Mouse (Mus musculus) hindbrain, embryonic 14.5 days (tissue): ENCODE measurements at regions not wholly inside any gene's neighbourhood (a gene's known extent, or its start where the extent isn't known, plus 50 kb on each side); places are given as distances from the start of the nearest gene placed in this dataset.

Experiments
- ATAC-seq: fragments of 200-750 bp; cut with Nextera tagmentation; 2 replicates; pipeline ENCODE4 v1.8.0; 2017; ENCODE audit warnings: moderate number of reproducible peaks, mild to moderate bottlenecking, moderate TSS enrichment, moderate library complexity; ENCODE audit not compliant: low FRiP score
- DNase-seq: peaks from one replicate; pipeline ENCODE4 v3.0.0-alpha.2; 2015; ENCODE audit warnings: low spot score
- H3K27ac ChIP-seq: fragments of 300-500 bp; sonication (generic); 2 replicates; pipeline ENCODE4 v1.5.1; 2014; ENCODE audit warnings: mild to moderate bottlenecking, moderate library complexity
- H3K27me3 ChIP-seq: fragments of 300-500 bp; sonication (generic); 2 replicates; pipeline ENCODE4 v1.6.1; 2014; ENCODE audit warnings: mild to moderate bottlenecking, low read length, mixed read lengths; ENCODE audit not compliant: control insufficient read depth, insufficient read depth
- H3K36me3 ChIP-seq: fragments of 300-500 bp; sonication (generic); replicated peaks from 2 replicates; pipeline ENCODE4 v1.6.1; 2014; ENCODE audit not compliant: control insufficient read depth, insufficient read depth
- H3K4me1 ChIP-seq: fragments of 300-500 bp; sonication (generic); replicated peaks from 2 replicates; pipeline ENCODE4 v1.6.1; 2014; ENCODE audit warnings: antibody characterized with exemption, low read length, mixed read lengths; ENCODE audit not compliant: control insufficient read depth, insufficient read depth
- H3K4me2 ChIP-seq: fragments of 300-500 bp; sonication (generic); replicated peaks from 2 replicates; pipeline ENCODE4 v1.6.1; 2014; ENCODE audit warnings: mild to moderate bottlenecking, moderate library complexity
- H3K4me3 ChIP-seq: fragments of 300-500 bp; sonication (generic); replicated peaks from 2 replicates; pipeline ENCODE4 v1.5.1; 2014; ENCODE audit warnings: mild to moderate bottlenecking, low read length
- H3K9ac ChIP-seq: fragments of 300-500 bp; sonication (generic); 2 replicates; pipeline ENCODE4 v1.6.1; 2014
- H3K9me3 ChIP-seq: fragments of 300-500 bp; sonication (generic); 2 replicates; pipeline ENCODE4 v1.6.1; 2016; ENCODE audit warnings: low read length; ENCODE audit not compliant: control insufficient read depth
- WGBS: fragments of 180-500 bp; shearing (Covaris S2); extraction: QIAGEN DNeasy Blood & Tissue Kit; methylation state at CpG from one replicate; pipeline ENCODE4 v1.1.7; 2014; 5-methylcytosine and 5-hydroxymethylcytosine counted together

DNA sequence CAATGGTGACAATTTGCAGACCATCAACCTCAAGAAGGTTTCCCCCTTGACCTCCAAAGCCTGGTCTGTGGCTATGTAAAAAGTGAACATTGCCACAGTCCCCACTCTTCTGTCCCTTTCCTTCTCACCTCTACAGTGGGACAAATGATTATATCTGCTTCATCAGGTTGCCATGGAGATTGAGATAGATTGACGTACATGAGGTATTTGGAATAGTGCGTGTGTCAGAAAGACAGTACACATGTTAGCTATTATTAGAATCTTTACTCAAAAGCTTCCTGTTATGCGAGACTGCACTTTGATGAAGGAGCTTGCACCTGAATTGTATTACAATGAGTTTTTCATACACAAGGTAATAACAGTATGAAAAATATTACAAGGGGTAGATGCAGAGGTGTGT is 95.7 kb upstream of the Kcnh8 start:
- Histone ChIP-seq H3K27ac (no peak overlapping the region), H3K9ac (no peak overlapping the region), H3K4me3 (no peak overlapping the region), H3K4me2 (no peak overlapping the region), H3K4me1 (no peaks in the 10 kb centered on the region), H3K9me3 (no peaks in the 10 kb centered on the region), H3K27me3 (no peaks in the 10 kb centered on the region), H3K36me3 (no peaks in the 10 kb centered on the region)
- no peak for DNase-seq
- ATAC-seq = no peak
- WGBS = 80% methylated on average over 3 of the region's 3 CpGs

DNA sequence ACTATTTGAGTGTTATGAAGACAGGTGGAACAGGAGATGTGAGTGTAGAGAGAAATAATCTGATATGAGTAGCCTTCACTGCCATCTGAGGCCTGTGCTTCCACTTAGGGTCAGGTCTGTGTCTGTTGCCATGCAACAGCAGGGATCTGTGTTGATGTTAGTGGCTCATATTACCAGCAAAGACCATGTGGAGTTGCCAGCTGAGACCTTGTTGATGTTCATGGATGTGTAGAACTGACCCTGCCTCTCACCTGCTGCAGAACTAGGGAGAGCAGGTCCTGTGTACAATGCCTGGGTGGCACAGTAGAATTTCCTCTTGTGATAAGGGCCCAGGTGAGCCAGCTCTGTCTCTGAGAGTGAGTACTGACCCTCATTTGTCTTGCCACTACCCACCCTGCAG is 72.2 kb upstream of the Kcnh8 start:
- no peak overlapping the region for H3K4me3 ChIP-seq
- H3K9ac ChIP-seq = no peak overlapping the region
- no peaks in the 10 kb centered on the region for H3K36me3 ChIP-seq
- no peaks in the 10 kb centered on the region for H3K9me3 ChIP-seq
- no peaks in the 10 kb centered on the region for H3K4me1 ChIP-seq
- no peak overlapping the region for H3K4me2 ChIP-seq
- H3K27me3 ChIP-seq = no peaks in the 10 kb centered on the region
- no peak overlapping the region for H3K27ac ChIP-seq
- ATAC-seq (no peak), DNase-seq (no peak)
